Mouse (Mus musculus) C3H10T1/2 (cell line): ENCODE data around the gene Pde3b. TPM values are rescaled to one million over a fixed set of nuclear protein-coding genes. Genes with fewer than 3 reads are reported as not detected.

Experiments
- polyA plus RNA-seq, 2 experiments: library from polyadenylated mRNA; unstranded; fragments of >200 nt; fragmentation: generic; extraction: Trizol; gene quantifications; one replicate each; pipeline ENCODE4 v1.2.1; 2012; ENCODE audit warnings: missing spikeins in 2 of 2

The Pde3b gene
- polyA plus RNA-seq, result 1 to 10 TPM in 1 of 2 experiments, under 1 TPM in 1; 0.32 to 3.2 TPM

DNA sequence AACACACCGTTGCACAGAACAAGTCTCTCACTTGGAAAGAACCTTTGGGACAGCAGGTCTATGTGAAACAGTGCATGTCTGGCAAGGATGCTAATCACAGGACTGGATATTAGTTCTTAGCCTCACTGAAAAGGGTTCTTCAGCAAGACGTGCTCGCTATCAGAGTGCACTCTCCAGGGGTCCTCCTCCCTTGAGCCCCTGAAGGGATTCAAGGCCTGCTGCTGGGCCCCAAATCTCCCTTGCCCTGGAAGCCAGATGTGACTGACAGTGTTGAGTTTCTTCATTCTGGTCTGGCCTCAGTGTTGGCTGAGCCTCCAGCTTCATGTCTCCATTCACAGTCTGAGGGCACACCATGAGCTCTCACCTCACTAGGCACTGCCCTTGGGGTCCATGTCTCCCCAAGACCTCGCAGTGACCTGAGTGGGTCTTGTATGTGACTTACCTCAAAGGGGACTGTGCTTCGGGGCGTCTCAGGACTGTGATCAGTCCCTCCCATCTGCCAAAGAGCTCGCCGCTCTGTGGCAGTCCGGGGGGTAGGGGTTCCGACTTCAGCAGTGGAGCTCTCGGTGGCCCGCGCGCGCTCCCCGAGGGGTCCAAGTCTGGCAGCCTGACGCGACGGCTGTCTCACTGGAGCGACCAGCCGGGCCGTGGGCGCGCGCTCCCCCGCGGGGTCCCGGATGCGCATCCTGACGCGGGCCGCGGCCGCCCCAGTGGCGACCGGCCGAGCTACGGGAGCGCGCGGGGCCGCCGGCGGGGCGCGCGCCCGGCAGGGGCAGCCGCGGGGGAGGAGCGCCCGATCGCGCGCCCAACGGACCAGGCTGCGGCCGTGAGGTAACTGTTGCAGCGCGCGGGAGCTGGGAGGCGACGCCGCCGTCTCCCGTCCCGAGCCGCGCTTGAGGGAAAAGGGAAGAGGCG, at the start of gene Pde3b:
Pde3b (plus strand) TSS at position 861 of the 915 bp plus-strand sequence.

DNA sequence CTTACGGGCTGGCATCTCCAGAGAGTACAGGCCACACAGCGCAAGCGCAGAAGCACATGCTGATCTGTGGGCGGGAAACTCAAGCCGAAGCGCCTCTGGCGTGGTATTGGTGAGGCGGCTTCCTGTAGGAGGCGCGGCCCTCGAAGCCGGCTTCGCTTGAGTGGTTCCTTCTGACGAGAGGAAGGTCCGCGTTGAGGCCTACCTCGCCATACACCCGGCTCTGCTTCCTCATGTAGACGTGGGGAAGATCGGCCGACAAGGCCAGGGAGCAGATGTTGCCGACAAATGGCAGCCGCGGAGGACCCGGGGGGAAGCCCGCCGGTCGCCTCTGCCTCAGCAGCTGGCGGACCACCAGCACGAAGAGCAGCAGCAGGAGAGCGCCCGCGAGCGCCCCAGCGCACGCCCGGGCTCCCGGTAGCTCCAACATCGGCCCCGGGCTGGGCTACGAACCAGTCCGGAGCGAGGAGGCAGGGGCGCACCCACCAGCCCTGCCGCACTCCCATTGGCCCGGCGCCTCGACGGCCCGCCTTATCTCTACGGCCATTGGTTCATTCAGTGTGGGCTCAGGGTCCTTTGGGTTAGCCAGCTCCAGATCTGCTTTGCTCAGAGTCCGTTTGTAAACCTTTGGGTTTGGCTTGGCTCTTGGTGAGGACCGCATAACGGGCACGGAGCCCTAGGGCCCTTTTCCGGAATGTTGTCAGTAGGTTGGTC, 147.6 kb downstream of the Pde3b start, which contains the start of gene Cyp2r1:
Cyp2r1 (minus strand) TSS at position 442 of the 711 bp plus-strand sequence.

Other genes with a start within 250 kb of the Pde3b start
- 10 to 100 TPM in 1 of 2 experiments, 1 to 10 TPM in 1; 4.3 to 50.2 TPM for gene Copb1, start 160.6 kb upstream of the Pde3b start, polyA plus RNA-seq
- gene Psma1, start 139.2 kb upstream of the Pde3b start, polyA plus RNA-seq, result 10 to 100 TPM; 29.6 to 86.2 TPM
- not detected for gene Cyp2r1, start 147.7 kb downstream of the Pde3b start, polyA plus RNA-seq
- under 1 TPM; 0.11 to 0.13 TPM for gene Calca, start 221.1 kb downstream of the Pde3b start, polyA plus RNA-seq